Mouse (Mus musculus): ENCODE results near the gene Pgf. TPM values are rescaled to one million over a fixed set of nuclear protein-coding genes. Genes with fewer than 3 reads are reported as not detected.

Gene Pgf
- polyA plus RNA-seq, 1 experiment from 2014 or later: 19.2 TPM

GRCm38 (mm10) chr12:85134043-85134794, 43.4 kb downstream of the Pgf start:
- no peak overlapping the region for H3K4me2 ChIP-seq (ENCODE audit: low read length)
- no peak overlapping the region for H3K27ac ChIP-seq (ENCODE audit: low read depth)
- H3K36me3 ChIP-seq (ENCODE audit: control insufficient read depth, insufficient read depth, low read length): peaks cover 64% of the 10 kb centered on the region
- DNase-seq (ENCODE audit: low spot score): no peak
- no peaks in the 10 kb centered on the region for H3K4me1 ChIP-seq (replicated peaks; ENCODE audit: control insufficient read depth, insufficient read depth, low read length)
- H3K9ac ChIP-seq (ENCODE audit: low read length): no peak overlapping the region
- 89% methylated on average over 8 of the region's 8 CpGs for WGBS
- no peaks in the 10 kb centered on the region for H3K9me3 ChIP-seq (ENCODE audit: control insufficient read depth, low read length)
- H3K4me3 ChIP-seq (ENCODE audit: low read depth, low read length): no peak overlapping the region
- no peaks in the 10 kb centered on the region for H3K27me3 ChIP-seq (replicated peaks; ENCODE audit: control insufficient read depth, insufficient read depth, low read length)
- no peak for ATAC-seq (replicated peaks; ENCODE audit: low FRiP score, low TSS enrichment, low read depth)

DNA sequence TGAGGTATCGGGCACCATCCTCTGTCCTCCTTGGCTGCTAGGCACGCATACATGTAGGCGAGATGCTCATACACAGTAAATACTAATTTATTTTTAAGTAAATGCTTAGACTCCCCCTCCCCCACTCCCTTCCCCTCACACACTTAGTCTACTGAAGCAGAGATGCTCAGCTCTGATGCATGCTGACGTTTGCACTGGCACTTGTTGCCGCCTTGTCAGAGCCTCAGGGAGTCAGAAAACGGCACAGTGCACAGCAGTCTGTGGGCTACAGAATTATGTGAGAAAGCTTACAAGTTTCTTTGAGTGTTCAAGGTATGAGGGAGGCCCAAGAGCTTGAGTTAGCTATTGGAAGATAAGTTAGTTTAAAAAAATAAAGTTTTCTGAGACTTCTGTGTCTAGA, 46.2 kb downstream of the Pgf start:
- Histone ChIP-seq H3K9ac (ENCODE audit: low read length) (no peak overlapping the region), H3K9me3 (ENCODE audit: control insufficient read depth, low read length) (no peaks in the 10 kb centered on the region), H3K4me2 (ENCODE audit: low read length) (no peak overlapping the region), H3K4me3 (ENCODE audit: low read depth, low read length) (no peak overlapping the region), H3K27me3 (replicated peaks; ENCODE audit: control insufficient read depth, insufficient read depth, low read length) (no peaks in the 10 kb centered on the region), H3K36me3 (ENCODE audit: control insufficient read depth, insufficient read depth, low read length) (peaks cover 91% of the 10 kb centered on the region), H3K27ac (ENCODE audit: low read depth) (no peak overlapping the region), H3K4me1 (replicated peaks; ENCODE audit: control insufficient read depth, insufficient read depth, low read length) (no peaks in the 10 kb centered on the region)
- no peak for DNase-seq (ENCODE audit: low spot score)
- 91% methylated on average over 6 of the region's 6 CpGs for WGBS
- no peak for ATAC-seq (replicated peaks; ENCODE audit: low FRiP score, low TSS enrichment, low read depth)

DNA sequence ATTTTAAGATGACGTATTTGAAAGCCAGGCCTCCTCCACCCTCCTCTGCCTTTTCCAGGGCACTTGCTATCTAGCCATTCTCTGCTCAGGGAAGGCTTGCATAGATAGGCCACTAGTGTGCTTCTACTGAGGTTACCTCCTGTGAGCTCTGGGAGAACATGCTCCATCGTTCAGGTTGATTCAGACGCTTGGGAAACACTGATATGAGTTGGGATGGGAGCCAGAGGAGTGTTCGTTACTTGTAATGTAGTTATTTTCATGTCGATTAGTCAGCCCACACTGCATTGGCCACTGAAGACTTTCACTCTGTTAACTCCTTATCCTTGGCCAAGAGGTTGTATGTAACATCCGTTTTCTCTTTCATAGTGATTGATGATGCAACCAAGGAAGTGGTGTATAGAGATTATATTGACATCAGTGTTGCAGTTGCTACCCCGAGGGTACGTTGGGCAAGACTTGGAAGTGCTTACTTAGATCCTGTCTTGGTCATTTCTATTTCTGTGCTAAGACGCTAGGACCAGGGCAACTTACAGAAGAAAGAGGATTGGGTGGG, 48.1 kb downstream of the Pgf start:
- Histone ChIP-seq H3K36me3 (ENCODE audit: control insufficient read depth, insufficient read depth, low read length) (peaks cover 94% of the 10 kb centered on the region), H3K4me1 (replicated peaks; ENCODE audit: control insufficient read depth, insufficient read depth, low read length) (no peaks in the 10 kb centered on the region), H3K9ac (ENCODE audit: low read length) (no peak overlapping the region), H3K4me2 (ENCODE audit: low read length) (no peak overlapping the region), H3K9me3 (ENCODE audit: control insufficient read depth, low read length) (no peaks in the 10 kb centered on the region), H3K4me3 (ENCODE audit: low read depth, low read length) (no peak overlapping the region), H3K27ac (ENCODE audit: low read depth) (no peak overlapping the region), H3K27me3 (replicated peaks; ENCODE audit: control insufficient read depth, insufficient read depth, low read length) (no peaks in the 10 kb centered on the region)
- WGBS: 93% methylated on average over 9 of the region's 9 CpGs
- ATAC-seq (replicated peaks; ENCODE audit: low FRiP score, low TSS enrichment, low read depth): no peak
- no peak for DNase-seq (ENCODE audit: low spot score)

GRCm38 (mm10) chr12:85126986-85127603, 50.5 kb downstream of the Pgf start:
- Histone ChIP-seq H3K4me2 (ENCODE audit: low read length) (no peak overlapping the region), H3K27ac (ENCODE audit: low read depth) (no peak overlapping the region), H3K9ac (ENCODE audit: low read length) (no peak overlapping the region), H3K4me3 (ENCODE audit: low read depth, low read length) (no peak overlapping the region), H3K9me3 (ENCODE audit: control insufficient read depth, low read length) (no peaks in the 10 kb centered on the region), H3K27me3 (replicated peaks; ENCODE audit: control insufficient read depth, insufficient read depth, low read length) (no peaks in the 10 kb centered on the region), H3K36me3 (ENCODE audit: control insufficient read depth, insufficient read depth, low read length) (peaks cover 94% of the 10 kb centered on the region), H3K4me1 (replicated peaks; ENCODE audit: control insufficient read depth, insufficient read depth, low read length) (no peaks in the 10 kb centered on the region)
- 88% methylated on average over 8 of the region's 8 CpGs for WGBS
- no peak for DNase-seq (ENCODE audit: low spot score)
- no peak for ATAC-seq (replicated peaks; ENCODE audit: low FRiP score, low TSS enrichment, low read depth)

- H3K9ac ChIP-seq (ENCODE audit: low read length): no peak overlapping the region
- no peak overlapping the region for H3K4me3 ChIP-seq (ENCODE audit: low read depth, low read length)
- no peaks in the 10 kb centered on the region for H3K4me1 ChIP-seq (replicated peaks; ENCODE audit: control insufficient read depth, insufficient read depth, low read length)
- no peaks in the 10 kb centered on the region for H3K27me3 ChIP-seq (replicated peaks; ENCODE audit: control insufficient read depth, insufficient read depth, low read length)
- WGBS: 97% methylated on average over 5 of the region's 5 CpGs
- H3K36me3 ChIP-seq (ENCODE audit: control insufficient read depth, insufficient read depth, low read length): peaks cover 97% of the 10 kb centered on the region
- no peak overlapping the region for H3K4me2 ChIP-seq (ENCODE audit: low read length)
- H3K27ac ChIP-seq (ENCODE audit: low read depth): no peak overlapping the region
- DNase-seq (ENCODE audit: low spot score) (no peak), ATAC-seq (replicated peaks; ENCODE audit: low FRiP score, low TSS enrichment, low read depth) (no peak)
- no peaks in the 10 kb centered on the region for H3K9me3 ChIP-seq (ENCODE audit: control insufficient read depth, low read length)
These were observed 52.8 kb downstream of the Pgf start for GRCm38 (mm10) chr12:85124751-85125150.

DNA sequence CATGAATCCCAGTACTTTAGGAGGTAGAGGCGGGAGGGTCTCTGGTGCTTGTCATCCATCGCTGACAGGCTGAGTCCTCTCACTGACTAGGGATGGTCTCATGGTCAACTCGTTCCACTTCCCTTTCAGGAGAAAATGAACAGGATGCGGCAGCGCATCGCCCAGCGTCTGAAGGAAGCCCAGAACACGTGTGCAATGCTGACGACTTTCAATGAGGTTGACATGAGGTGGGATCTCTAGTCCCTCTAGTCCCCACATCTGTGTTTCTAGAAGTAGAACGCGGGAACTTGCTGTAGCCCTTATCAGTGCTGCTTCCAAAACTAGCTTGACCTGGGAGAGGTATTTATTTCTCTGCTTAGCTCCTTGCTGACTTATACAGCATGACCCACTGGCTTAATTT, 53.9 kb downstream of the Pgf start:
- Histone ChIP-seq H3K4me2 (ENCODE audit: low read length) (no peak overlapping the region), H3K9ac (ENCODE audit: low read length) (no peak overlapping the region), H3K36me3 (ENCODE audit: control insufficient read depth, insufficient read depth, low read length) (peaks cover 99% of the 10 kb centered on the region), H3K9me3 (ENCODE audit: control insufficient read depth, low read length) (no peaks in the 10 kb centered on the region), H3K27me3 (replicated peaks; ENCODE audit: control insufficient read depth, insufficient read depth, low read length) (no peaks in the 10 kb centered on the region), H3K27ac (ENCODE audit: low read depth) (no peak overlapping the region), H3K4me1 (replicated peaks; ENCODE audit: control insufficient read depth, insufficient read depth, low read length) (no peaks in the 10 kb centered on the region), H3K4me3 (ENCODE audit: low read depth, low read length) (no peak overlapping the region)
- WGBS: 94% methylated on average over 11 of the region's 11 CpGs
- DNase-seq (ENCODE audit: low spot score) (no peak), ATAC-seq (replicated peaks; ENCODE audit: low FRiP score, low TSS enrichment, low read depth) (no peak)

DNA sequence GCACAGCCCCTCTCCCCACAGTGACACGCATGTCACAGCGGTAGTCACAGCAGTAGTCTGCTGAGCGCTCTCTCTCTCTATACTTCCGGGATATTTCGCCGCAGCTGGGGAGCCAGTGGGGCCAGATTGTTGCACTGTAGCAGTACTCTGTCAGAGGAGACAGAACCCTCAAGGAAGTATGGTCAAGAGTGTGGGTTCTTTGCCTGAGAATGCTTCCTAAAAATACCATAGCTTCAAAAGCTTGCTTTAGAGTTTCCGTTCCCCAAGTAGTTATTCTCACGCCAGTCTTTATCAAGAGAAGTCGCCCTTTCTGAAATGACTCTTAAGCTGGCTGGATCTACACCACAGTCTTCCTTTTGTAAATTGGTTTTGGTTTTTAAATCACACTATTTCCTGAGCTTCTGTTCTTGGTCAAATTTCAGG, 54.5 kb downstream of the Pgf start:
- H3K9me3 ChIP-seq (ENCODE audit: control insufficient read depth, low read length): no peaks in the 10 kb centered on the region
- DNase-seq (ENCODE audit: low spot score): no peak
- no peak overlapping the region for H3K9ac ChIP-seq (ENCODE audit: low read length)
- no peaks in the 10 kb centered on the region for H3K27me3 ChIP-seq (replicated peaks; ENCODE audit: control insufficient read depth, insufficient read depth, low read length)
- H3K36me3 ChIP-seq (ENCODE audit: control insufficient read depth, insufficient read depth, low read length): peaks cover 99% of the 10 kb centered on the region
- H3K27ac ChIP-seq (ENCODE audit: low read depth): no peak overlapping the region
- H3K4me2 ChIP-seq (ENCODE audit: low read length): no peak overlapping the region
- H3K4me1 ChIP-seq (replicated peaks; ENCODE audit: control insufficient read depth, insufficient read depth, low read length): no peaks in the 10 kb centered on the region
- 98% methylated on average over 9 of the region's 9 CpGs for WGBS
- no peak for ATAC-seq (replicated peaks; ENCODE audit: low FRiP score, low TSS enrichment, low read depth)
- H3K4me3 ChIP-seq (ENCODE audit: low read depth, low read length): no peak overlapping the region

DNA sequence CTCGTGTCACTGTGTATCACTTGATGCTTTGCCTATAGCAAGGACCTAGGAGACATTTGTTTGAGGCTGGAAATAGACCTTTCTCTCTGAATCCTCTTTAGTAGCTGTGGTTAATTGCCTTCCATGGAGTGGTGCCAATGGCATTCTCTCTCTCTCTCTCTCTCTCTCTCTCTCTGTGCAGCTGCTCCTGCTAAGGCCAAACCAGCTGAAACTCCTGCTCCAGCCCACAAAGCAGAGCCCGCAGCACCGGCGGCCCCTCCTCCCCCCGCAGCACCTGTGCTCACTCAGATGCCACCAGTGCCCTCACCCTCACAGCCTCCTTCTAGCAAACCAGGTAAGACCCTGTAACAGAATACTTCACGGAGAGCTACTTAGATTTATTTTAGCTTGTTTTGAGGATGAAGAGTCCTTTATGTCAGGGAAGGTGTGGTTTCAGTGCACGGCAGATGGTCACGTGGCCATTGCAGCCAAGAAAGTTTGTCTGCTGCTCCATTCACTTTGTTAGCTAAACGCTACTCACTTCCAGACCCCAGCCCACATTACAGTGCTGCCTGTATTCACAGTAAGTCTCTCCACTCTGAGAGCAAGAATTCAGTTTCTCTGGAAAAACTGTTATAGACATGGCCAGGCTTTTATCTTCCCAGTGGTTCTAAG, 55.7 kb downstream of the Pgf start:
- 90% methylated on average over 9 of the region's 9 CpGs for WGBS
- DNase-seq (ENCODE audit: low spot score) (no peak), ATAC-seq (replicated peaks; ENCODE audit: low FRiP score, low TSS enrichment, low read depth) (no peak)
- Histone ChIP-seq H3K4me1 (replicated peaks; ENCODE audit: control insufficient read depth, insufficient read depth, low read length) (no peaks in the 10 kb centered on the region), H3K4me2 (ENCODE audit: low read length) (no peak overlapping the region), H3K9ac (ENCODE audit: low read length) (no peak overlapping the region), H3K4me3 (ENCODE audit: low read depth, low read length) (no peak overlapping the region), H3K27me3 (replicated peaks; ENCODE audit: control insufficient read depth, insufficient read depth, low read length) (no peaks in the 10 kb centered on the region), H3K9me3 (ENCODE audit: control insufficient read depth, low read length) (no peaks in the 10 kb centered on the region), H3K27ac (ENCODE audit: low read depth) (no peak overlapping the region), H3K36me3 (ENCODE audit: control insufficient read depth, insufficient read depth, low read length) (peaks cover 98% of the 10 kb centered on the region)

All from intestine, embryonic 14.5 days (tissue).